Mouse (Mus musculus) lung, adult 2 months (tissue): Measurements from ENCODE around the gene Pin1.

Experiments used
- CTCF ChIP-seq: fragments of 200-500 bp; IDR thresholded peaks from 2 replicates; pipeline ENCODE4 v1.5.1; 2011; ENCODE audit warnings: mild to moderate bottlenecking, low read length, control low read depth; ENCODE audit not compliant: insufficient read depth
- POLR2A ChIP-seq: fragments of 200-500 bp; IDR thresholded peaks from 2 replicates; pipeline ENCODE4 v1.6.1; 2011; ENCODE audit warnings: low read depth, mild to moderate bottlenecking, control low read depth, low read length, borderline replicate concordance; ENCODE audit errors: extremely low read depth

DNA sequence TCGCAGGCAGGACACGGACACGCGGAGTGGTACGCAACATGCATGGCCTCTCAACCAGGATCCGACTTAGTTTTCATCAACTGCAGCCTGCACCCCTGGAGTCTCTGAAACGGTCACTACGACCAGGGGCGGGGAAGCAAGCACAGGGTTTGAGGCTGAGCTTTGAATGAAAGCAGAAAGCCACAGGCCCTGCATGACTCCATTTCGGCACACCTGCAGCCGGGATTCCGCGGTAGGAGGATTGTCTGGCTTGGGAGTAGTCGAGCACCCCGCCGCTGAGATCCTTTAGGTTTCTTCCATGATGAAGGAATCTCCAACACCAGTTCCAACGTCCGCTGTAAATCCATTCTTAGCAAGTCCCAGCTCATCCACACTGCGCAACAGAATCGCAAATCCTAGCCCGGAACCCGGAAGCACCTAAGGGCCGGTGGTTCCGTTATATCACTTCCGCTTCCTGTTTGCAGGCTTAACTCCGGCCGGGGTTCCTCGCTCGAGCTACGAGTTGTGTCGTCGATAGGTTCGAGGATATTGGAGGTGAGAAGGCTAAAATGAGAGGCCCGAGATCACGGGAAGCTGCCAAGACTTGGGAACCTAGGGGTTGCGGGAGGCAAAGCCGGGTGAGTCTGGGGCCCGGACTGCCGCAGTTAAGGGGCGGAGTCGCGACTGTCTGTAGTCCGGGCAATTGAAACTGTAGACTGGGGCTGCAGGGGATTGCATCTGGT lies 7.4 kb upstream of the Pin1 start, which contains the start of gene Fbxl12:
- TF ChIP-seq CTCF (no peak), POLR2A (peak; percentile 93)
